Mouse (Mus musculus): Measurements from ENCODE around the gene Pcsk2. TPM values are rescaled to one million over a fixed set of nuclear protein-coding genes. Genes with fewer than 3 reads are reported as not detected.

The Pcsk2 gene
- polyA plus RNA-seq, 1 experiment from 2014 or later: 2.8 TPM

DNA sequence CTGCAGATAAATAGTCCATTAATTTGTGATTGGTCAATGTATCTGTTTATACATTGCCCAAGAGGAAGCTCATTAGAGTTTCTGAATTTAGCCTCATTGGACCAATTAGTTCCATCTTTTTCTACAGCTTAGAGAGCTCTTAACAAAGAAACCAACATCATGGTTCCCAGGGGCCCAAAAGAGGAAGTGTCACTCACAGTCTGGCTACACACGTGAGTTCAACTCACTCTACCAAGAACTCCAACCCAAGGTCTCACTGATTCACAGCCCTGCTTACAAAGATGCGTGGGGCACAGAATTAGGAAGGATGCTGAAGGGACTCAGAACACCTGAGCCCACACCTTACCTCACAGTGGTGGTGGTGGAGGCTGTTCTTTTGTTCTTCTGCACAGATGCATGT lies 19.1 kb downstream of the Pcsk2 start:
- Histone ChIP-seq H3K36me3 (ENCODE audit: control insufficient read depth, insufficient read depth, low read length) (no peaks in the 10 kb centered on the region), H3K4me2 (ENCODE audit: low read depth, low read length) (no peak overlapping the region), H3K4me1 (ENCODE audit: control insufficient read depth, insufficient read depth, low read length) (no peaks in the 10 kb centered on the region), H3K9me3 (replicated peaks; ENCODE audit: control insufficient read depth, low read length) (no peaks in the 10 kb centered on the region), H3K27ac (ENCODE audit: low read length) (no peak overlapping the region), H3K4me3 (replicated peaks; ENCODE audit: low read length) (no peak overlapping the region), H3K27me3 (ENCODE audit: control insufficient read depth, insufficient read depth, low read length) (no peaks in the 10 kb centered on the region), H3K9ac (ENCODE audit: low read length) (no peak overlapping the region)
- 66% methylated on average over 2 of the region's 2 CpGs for WGBS
- ATAC-seq (ENCODE audit: insufficient read depth, low FRiP score): no peak

DNA sequence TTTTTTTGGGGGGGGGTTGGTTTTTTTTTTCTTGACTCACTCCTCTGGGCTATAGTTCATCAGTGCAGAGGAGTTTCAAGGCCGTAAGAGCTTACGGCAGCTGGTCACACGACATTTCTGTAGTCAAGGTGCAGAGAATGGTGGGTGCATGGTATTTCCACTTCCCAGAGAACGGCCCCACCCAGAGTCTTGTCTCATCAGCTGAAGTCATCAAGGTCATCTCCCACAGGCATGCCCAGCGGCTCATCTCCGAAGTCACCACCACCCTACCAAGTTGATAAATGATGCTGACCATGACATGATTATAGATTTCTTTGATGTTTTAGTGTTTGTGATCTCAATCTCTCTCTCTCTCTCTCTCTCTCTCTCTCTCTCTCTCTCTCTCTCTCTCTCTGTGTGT lies 20.0 kb downstream of the Pcsk2 start:
- no peak for ATAC-seq (ENCODE audit: insufficient read depth, low FRiP score)
- 71% methylated on average over 6 of the region's 6 CpGs for WGBS

DNA sequence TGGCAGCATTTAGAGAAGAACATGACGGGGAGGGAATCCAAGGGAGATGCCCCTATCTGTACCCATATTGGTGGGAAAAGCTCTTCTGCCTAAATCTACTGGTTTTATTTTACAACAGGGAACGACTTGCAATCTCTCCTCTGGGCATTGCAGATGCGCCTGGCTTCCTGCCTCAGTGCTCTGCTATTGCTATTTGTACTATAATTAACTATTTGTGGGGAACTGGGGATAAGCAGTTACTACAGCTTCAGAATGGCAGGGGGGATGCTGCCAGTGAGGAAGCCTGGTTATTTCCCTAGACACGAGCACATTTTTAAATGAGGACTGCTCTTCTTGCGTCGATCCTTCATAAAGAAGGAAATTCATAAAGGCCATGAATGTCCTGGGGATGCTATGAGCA lies 39.4 kb downstream of the Pcsk2 start:
- Histone ChIP-seq H3K4me3 (replicated peaks; ENCODE audit: low read length) (no peak overlapping the region), H3K9ac (ENCODE audit: low read length) (no peak overlapping the region), H3K9me3 (replicated peaks; ENCODE audit: control insufficient read depth, low read length) (no peaks in the 10 kb centered on the region), H3K36me3 (ENCODE audit: control insufficient read depth, insufficient read depth, low read length) (no peaks in the 10 kb centered on the region), H3K27me3 (ENCODE audit: control insufficient read depth, insufficient read depth, low read length) (no peaks in the 10 kb centered on the region), H3K27ac (ENCODE audit: low read length) (no peak overlapping the region), H3K4me1 (ENCODE audit: control insufficient read depth, insufficient read depth, low read length) (no peaks in the 10 kb centered on the region), H3K4me2 (ENCODE audit: low read depth, low read length) (no peak overlapping the region)
- 81% methylated on average over 6 of the region's 6 CpGs for WGBS
- ATAC-seq (ENCODE audit: insufficient read depth, low FRiP score): no peak

More for the DNA sequence above, 20.0 kb downstream of the Pcsk2 start:
- Histone ChIP-seq H3K36me3 (ENCODE audit: control insufficient read depth, insufficient read depth, low read length) (no peaks in the 10 kb centered on the region), H3K27me3 (ENCODE audit: control insufficient read depth, insufficient read depth, low read length) (no peaks in the 10 kb centered on the region), H3K27ac (ENCODE audit: low read length) (no peak overlapping the region), H3K9me3 (replicated peaks; ENCODE audit: control insufficient read depth, low read length) (no peaks in the 10 kb centered on the region), H3K4me3 (replicated peaks; ENCODE audit: low read length) (no peak overlapping the region), H3K4me1 (ENCODE audit: control insufficient read depth, insufficient read depth, low read length) (no peaks in the 10 kb centered on the region), H3K4me2 (ENCODE audit: low read depth, low read length) (no peak overlapping the region), H3K9ac (ENCODE audit: low read length) (no peak overlapping the region)

DNA sequence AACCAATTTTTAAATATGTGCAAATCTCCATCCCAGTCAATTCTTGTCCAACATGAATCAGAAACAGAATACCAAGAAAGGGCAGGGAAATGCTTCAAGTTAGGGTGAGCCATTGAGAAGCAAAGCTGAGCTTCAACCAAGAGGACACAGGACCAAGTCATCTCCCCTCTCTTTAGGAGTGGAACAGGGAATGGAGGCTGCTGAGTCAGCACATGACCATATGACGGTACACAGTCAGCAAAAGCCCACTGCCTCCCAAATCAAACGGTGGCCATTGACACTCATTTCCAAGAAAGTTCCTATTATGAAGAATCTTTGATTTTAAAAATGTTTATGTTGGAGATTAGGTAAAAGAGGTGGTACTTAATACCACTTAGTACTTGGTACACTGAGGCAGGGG lies 44.4 kb downstream of the Pcsk2 start:
- Histone ChIP-seq H3K9me3 (replicated peaks; ENCODE audit: control insufficient read depth, low read length) (no peaks in the 10 kb centered on the region), H3K4me2 (ENCODE audit: low read depth, low read length) (no peak overlapping the region), H3K27ac (ENCODE audit: low read length) (no peak overlapping the region), H3K4me3 (replicated peaks; ENCODE audit: low read length) (no peak overlapping the region), H3K4me1 (ENCODE audit: control insufficient read depth, insufficient read depth, low read length) (no peaks in the 10 kb centered on the region), H3K9ac (ENCODE audit: low read length) (no peak overlapping the region), H3K27me3 (ENCODE audit: control insufficient read depth, insufficient read depth, low read length) (no peaks in the 10 kb centered on the region), H3K36me3 (ENCODE audit: control insufficient read depth, insufficient read depth, low read length) (no peaks in the 10 kb centered on the region)
- 93% methylated on average over 2 of the region's 2 CpGs for WGBS
- no peak for ATAC-seq (ENCODE audit: insufficient read depth, low FRiP score)

DNA sequence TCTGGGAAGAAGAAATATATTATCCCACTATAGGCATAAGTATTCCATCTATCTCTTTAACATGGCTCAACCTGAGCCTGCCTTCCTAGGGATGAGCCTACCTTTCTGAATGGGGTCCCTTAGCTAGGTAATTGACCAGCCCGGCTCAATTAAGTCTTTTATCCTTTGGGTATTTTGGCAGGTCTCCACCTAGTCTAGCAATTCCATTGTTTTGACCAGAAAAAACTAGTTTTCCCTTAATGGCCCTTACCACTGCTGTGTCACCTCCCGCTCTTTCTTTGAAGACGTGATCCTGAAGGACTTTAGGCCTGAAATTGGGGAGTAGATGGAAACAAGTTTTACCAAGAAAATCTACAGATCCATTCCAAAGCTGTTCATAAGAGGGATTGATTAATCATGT lies 57.1 kb downstream of the Pcsk2 start:
- no peaks in the 10 kb centered on the region for H3K9me3 ChIP-seq (replicated peaks; ENCODE audit: control insufficient read depth, low read length)
- H3K4me1 ChIP-seq (ENCODE audit: control insufficient read depth, insufficient read depth, low read length): no peaks in the 10 kb centered on the region
- H3K27ac ChIP-seq (ENCODE audit: low read length): no peak overlapping the region
- H3K4me3 ChIP-seq (replicated peaks; ENCODE audit: low read length): no peak overlapping the region
- H3K36me3 ChIP-seq (ENCODE audit: control insufficient read depth, insufficient read depth, low read length): no peaks in the 10 kb centered on the region
- H3K27me3 ChIP-seq (ENCODE audit: control insufficient read depth, insufficient read depth, low read length): no peaks in the 10 kb centered on the region
- WGBS: 64% methylated on average over 3 of the region's 3 CpGs
- no peak for ATAC-seq (ENCODE audit: insufficient read depth, low FRiP score)
- H3K4me2 ChIP-seq (ENCODE audit: low read depth, low read length): no peak overlapping the region
- H3K9ac ChIP-seq (ENCODE audit: low read length): no peak overlapping the region

DNA sequence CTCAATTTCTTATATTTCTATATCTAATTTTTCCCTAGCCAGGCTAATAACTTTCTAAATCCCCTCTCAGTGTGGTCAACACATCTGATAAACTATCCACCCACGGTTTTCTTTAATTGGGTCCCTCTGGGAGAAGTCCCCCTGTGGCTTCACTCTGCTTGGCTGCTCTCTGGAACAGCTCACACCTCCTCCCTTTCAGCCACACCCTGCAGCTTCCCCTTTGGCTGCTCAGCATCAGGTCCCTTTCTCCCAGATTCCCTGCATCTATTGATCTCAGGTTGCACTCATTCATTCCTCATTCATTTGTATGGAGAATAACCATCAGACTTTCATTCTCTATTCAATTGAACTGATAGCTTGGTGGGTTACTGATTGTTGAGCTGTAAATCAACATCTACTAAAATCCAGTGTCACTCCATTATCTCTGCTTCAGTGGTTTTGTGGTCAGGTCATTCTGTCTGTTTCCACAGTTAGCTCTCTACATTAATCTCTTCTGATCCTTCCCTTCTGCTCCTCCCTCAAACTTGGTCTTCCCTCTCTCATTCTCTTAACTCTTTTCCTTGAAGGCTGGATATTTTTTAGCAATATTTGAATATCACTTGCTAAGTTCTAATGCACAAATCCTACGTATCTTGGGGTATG lies 58.0 kb downstream of the Pcsk2 start:
- Histone ChIP-seq H3K4me2 (ENCODE audit: low read depth, low read length) (no peak overlapping the region), H3K36me3 (ENCODE audit: control insufficient read depth, insufficient read depth, low read length) (no peaks in the 10 kb centered on the region), H3K4me1 (ENCODE audit: control insufficient read depth, insufficient read depth, low read length) (no peaks in the 10 kb centered on the region), H3K27ac (ENCODE audit: low read length) (no peak overlapping the region), H3K9ac (ENCODE audit: low read length) (no peak overlapping the region), H3K9me3 (replicated peaks; ENCODE audit: control insufficient read depth, low read length) (no peaks in the 10 kb centered on the region), H3K27me3 (ENCODE audit: control insufficient read depth, insufficient read depth, low read length) (no peaks in the 10 kb centered on the region), H3K4me3 (replicated peaks; ENCODE audit: low read length) (no peak overlapping the region)
- 46% methylated on average over 2 of the region's 2 CpGs for WGBS
- ATAC-seq (ENCODE audit: insufficient read depth, low FRiP score): no peak

DNA sequence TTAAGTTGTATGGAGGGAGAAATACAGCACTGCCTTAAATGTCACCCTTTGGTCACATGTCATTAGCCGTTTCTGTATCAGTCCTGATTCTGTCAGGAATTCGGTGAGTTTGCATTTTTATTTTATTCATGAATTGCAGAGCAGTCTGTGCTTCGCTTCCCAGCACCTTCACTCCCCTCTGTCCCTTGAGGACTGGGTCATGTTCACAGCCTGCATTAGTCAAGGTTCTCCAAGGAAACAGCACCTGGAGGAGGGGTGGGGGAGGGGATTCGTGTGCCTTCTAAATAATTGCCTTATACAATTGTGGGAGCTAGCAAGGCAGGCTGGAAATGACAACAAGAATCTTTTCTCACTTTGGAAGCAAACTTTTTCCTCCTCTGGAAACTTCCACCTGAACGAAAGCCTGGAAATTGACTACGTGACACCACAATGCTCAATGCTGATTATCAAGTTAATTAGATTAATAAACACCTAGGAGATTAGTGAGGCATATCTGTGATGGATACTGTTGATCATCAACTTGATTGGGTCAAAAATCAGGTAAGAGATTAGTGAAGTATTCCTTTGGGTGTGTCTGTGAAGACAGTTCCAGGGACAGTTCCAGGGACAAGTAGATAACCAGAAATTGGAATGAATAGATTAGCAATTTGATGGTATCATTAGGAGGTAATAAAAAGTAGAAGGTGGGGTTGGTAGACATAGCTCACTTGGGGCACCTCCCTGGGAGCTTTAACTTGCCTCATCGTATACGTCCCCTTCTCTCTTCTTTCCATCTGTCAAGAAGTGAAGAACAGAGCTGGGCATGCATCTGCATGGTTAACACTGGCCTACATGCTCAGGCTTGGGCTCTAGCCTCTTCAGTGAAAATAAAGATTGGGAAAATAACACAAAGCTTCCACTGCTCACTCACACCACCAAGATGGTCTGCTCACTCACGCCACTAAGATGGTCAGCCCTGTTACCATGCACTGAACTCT lies 64.7 kb downstream of the Pcsk2 start:
- no peak overlapping the region for H3K4me2 ChIP-seq (ENCODE audit: low read depth, low read length)
- ATAC-seq (ENCODE audit: insufficient read depth, low FRiP score): no peak
- no peaks in the 10 kb centered on the region for H3K4me1 ChIP-seq (ENCODE audit: control insufficient read depth, insufficient read depth, low read length)
- 69% methylated on average over 9 of the region's 9 CpGs for WGBS
- H3K9me3 ChIP-seq (replicated peaks; ENCODE audit: control insufficient read depth, low read length): no peaks in the 10 kb centered on the region
- no peak overlapping the region for H3K4me3 ChIP-seq (replicated peaks; ENCODE audit: low read length)
- H3K36me3 ChIP-seq (ENCODE audit: control insufficient read depth, insufficient read depth, low read length): no peaks in the 10 kb centered on the region
- H3K9ac ChIP-seq (ENCODE audit: low read length): no peak overlapping the region
- no peaks in the 10 kb centered on the region for H3K27me3 ChIP-seq (ENCODE audit: control insufficient read depth, insufficient read depth, low read length)
- no peak overlapping the region for H3K27ac ChIP-seq (ENCODE audit: low read length)

DNA sequence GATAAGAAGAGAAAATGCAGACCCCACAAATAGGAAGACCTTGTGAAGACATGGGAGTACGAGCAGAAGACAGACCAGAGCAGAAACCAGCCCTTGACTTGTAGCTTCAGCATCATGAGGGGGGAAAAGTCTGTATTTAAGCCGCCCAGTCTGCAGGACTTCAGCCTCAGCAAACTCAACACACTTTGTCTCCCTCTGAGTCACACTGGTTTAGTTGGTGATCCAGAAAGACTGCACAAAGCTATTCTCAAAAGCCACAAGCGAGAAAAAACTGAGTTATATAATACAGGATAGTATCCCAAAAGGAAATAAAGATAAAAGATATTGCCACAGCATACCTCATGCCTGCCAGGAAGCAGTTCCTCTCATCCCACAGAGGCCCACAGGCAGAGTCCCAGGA lies 67.5 kb downstream of the Pcsk2 start:
- Histone ChIP-seq H3K9me3 (replicated peaks; ENCODE audit: control insufficient read depth, low read length) (no peaks in the 10 kb centered on the region), H3K4me3 (replicated peaks; ENCODE audit: low read length) (no peak overlapping the region), H3K27ac (ENCODE audit: low read length) (no peak overlapping the region), H3K9ac (ENCODE audit: low read length) (no peak overlapping the region), H3K4me1 (ENCODE audit: control insufficient read depth, insufficient read depth, low read length) (no peaks in the 10 kb centered on the region), H3K36me3 (ENCODE audit: control insufficient read depth, insufficient read depth, low read length) (no peaks in the 10 kb centered on the region), H3K4me2 (ENCODE audit: low read depth, low read length) (no peak overlapping the region), H3K27me3 (ENCODE audit: control insufficient read depth, insufficient read depth, low read length) (no peaks in the 10 kb centered on the region)
- WGBS: 69% methylated on average over 3 of the region's 3 CpGs
- no peak for ATAC-seq (ENCODE audit: insufficient read depth, low FRiP score)

DNA sequence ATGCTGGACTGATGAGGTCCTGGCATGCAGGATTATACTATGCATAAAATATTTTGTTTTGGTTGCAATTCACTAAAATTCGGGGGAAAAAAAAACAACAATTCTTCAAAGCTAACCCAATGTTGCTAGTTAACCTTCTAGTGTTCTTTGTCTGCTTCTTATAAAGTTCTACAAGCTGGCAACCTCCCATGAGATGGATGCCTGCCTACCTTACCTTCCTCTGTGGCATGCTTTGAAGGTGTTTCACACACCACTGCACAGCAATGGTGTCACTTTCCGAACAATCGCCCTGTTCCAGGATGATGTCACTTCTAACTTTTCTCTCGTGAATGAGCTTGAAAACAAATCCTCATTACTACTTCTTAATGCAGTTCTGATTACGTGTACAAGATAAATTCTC lies 68.8 kb downstream of the Pcsk2 start:
- no peak overlapping the region for H3K4me3 ChIP-seq (replicated peaks; ENCODE audit: low read length)
- H3K27ac ChIP-seq (ENCODE audit: low read length): no peak overlapping the region
- no peaks in the 10 kb centered on the region for H3K9me3 ChIP-seq (replicated peaks; ENCODE audit: control insufficient read depth, low read length)
- H3K4me1 ChIP-seq (ENCODE audit: control insufficient read depth, insufficient read depth, low read length): no peaks in the 10 kb centered on the region
- WGBS: 70% methylated on average over 5 of the region's 5 CpGs
- H3K27me3 ChIP-seq (ENCODE audit: control insufficient read depth, insufficient read depth, low read length): no peaks in the 10 kb centered on the region
- H3K9ac ChIP-seq (ENCODE audit: low read length): no peak overlapping the region
- no peaks in the 10 kb centered on the region for H3K36me3 ChIP-seq (ENCODE audit: control insufficient read depth, insufficient read depth, low read length)
- H3K4me2 ChIP-seq (ENCODE audit: low read depth, low read length): no peak overlapping the region
- no peak for ATAC-seq (ENCODE audit: insufficient read depth, low FRiP score)
